Mouse (Mus musculus) liver, embryonic 14.5 days (tissue): ENCODE measurements around the gene Akap13.

Experiments used
- CTCF ChIP-seq: IDR thresholded peaks from 2 replicates; pipeline ENCODE4 v1.5.1; 2016; ENCODE audit warnings: antibody characterized with exemption, low read depth, control low read depth
- EP300 ChIP-seq: IDR thresholded peaks from 2 replicates; pipeline ENCODE4 v1.6.1; 2016; ENCODE audit warnings: antibody characterized with exemption, low read depth

GRCm38 (mm10) chr7:75656297-75656852 lies 201.0 kb downstream of the Akap13 start:
- peak; percentile 79 for TF ChIP-seq EP300
- TF ChIP-seq CTCF = no peak
